Mouse (Mus musculus) liver, adult 2 months (tissue): ENCODE measurements at regions not wholly inside any gene's neighbourhood (a gene's known extent, or its start where the extent isn't known, plus 50 kb on each side); places are given as distances from the start of the nearest gene placed in this dataset.

Source experiments
- DNase-seq: peaks from one replicate; pipeline ENCODE4 v3.0.0-alpha.2; 2011; ENCODE audit warnings: low read depth, low spot score; ENCODE audit errors: extremely low read depth
- H3K27ac ChIP-seq: fragments of 200-500 bp; replicated peaks from 2 replicates; pipeline ENCODE4 v1.5.1; 2012; ENCODE audit warnings: low read depth, mild to moderate bottlenecking, control low read depth, inconsistent platforms, low read length; ENCODE audit not compliant: insufficient read depth
- H3K27me3 ChIP-seq: fragments of 200-500 bp; 2 replicates; pipeline ENCODE4 v1.6.1; 2012; ENCODE audit warnings: mild to moderate bottlenecking, moderate library complexity, low read length, inconsistent platforms; ENCODE audit not compliant: control insufficient read depth, insufficient read depth
- H3K36me3 ChIP-seq: fragments of 200-500 bp; 2 replicates; pipeline ENCODE4 v1.6.1; 2012; ENCODE audit warnings: low read length, inconsistent platforms; ENCODE audit not compliant: control insufficient read depth, insufficient read depth
- H3K4me1 ChIP-seq: fragments of 200-500 bp; 2 replicates; pipeline ENCODE4 v1.6.1; 2011; ENCODE audit warnings: low read length; ENCODE audit not compliant: control insufficient read depth, insufficient read depth
- H3K4me3 ChIP-seq: fragments of 200-500 bp; 2 replicates; pipeline ENCODE4 v1.5.1; 2011; ENCODE audit warnings: low read depth, mild to moderate bottlenecking, control low read depth, low read length, moderate library complexity; ENCODE audit not compliant: insufficient read depth
- H3K79me2 ChIP-seq: fragments of 200-500 bp; 2 replicates; pipeline ENCODE4 v1.6.1; 2012; ENCODE audit warnings: inconsistent platforms, mild to moderate bottlenecking, low read length, moderate library complexity; ENCODE audit not compliant: control insufficient read depth, insufficient read depth
- H3K9ac ChIP-seq: fragments of 200-500 bp; 2 replicates; pipeline ENCODE4 v1.6.1; 2012; ENCODE audit warnings: low read depth, mild to moderate bottlenecking, control low read depth, inconsistent platforms, low read length
- CTCF ChIP-seq: fragments of 200-500 bp; IDR thresholded peaks from 2 replicates; pipeline ENCODE4 v1.5.1; 2011; ENCODE audit warnings: low read depth, low read length, control low read depth
- POLR2A ChIP-seq: fragments of 200-500 bp; IDR thresholded peaks from 2 replicates; pipeline ENCODE4 v1.6.1; 2011; ENCODE audit warnings: low read length, control low read depth; ENCODE audit not compliant: insufficient read depth; ENCODE audit errors: extremely low read depth
- whole genome bisulfite sequencing: fragments of 180-500 bp; shearing (Covaris S2); methylation state at CpG from one replicate; pipeline ENCODE4 v1.1.7; 2018; 5-methylcytosine and 5-hydroxymethylcytosine counted together

DNA sequence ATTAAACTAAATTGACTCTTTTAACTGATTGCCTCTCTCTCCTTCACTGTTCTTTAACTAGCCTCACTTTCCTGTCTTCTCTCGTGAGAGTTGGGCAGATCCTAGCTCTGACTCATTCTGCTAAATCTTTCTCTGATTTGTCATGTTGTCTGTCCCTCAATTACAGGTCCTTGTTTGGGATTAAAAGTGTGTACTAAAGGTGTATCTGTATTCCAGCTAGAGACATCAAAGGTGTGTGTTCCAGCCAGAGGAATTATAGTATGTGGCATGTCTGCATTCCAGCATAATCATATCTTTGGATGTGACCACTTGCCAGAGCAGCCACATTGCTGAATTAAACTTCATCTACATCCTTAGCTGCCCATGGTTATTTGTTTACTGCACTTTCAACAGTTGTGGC lies 167.5 kb upstream of the Fam83b start:
- 65% methylated on average over 1 of the region's 1 CpGs for WGBS
- Histone ChIP-seq H3K27ac (no peak overlapping the region), H3K27me3 (no peaks in the 10 kb centered on the region), H3K9ac (no peak overlapping the region), H3K79me2 (no peaks in the 10 kb centered on the region), H3K4me1 (no peaks in the 10 kb centered on the region), H3K36me3 (no peaks in the 10 kb centered on the region), H3K4me3 (no peak overlapping the region)
- DNase-seq: no peak
- TF ChIP-seq CTCF (no peak), POLR2A (no peak)

DNA sequence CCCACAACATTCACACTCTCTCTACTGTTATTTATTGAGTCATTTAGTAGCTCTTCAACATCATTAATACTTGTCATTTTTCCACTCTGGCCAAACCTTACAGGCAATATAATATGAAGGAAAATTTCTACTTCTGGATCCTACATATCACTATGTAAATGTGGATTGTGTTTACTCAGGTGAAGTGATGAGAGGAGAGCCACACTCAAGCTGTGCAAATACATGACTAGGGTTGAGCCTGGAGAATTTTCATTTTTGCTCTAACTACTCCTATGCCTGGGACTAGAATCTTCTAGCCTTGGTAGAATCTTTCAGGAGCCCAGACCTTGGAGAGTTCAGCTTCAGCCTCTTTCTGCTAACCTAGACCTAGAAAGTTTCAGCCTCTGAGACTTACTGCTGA lies 166.9 kb upstream of the Fam83b start:
- no peak overlapping the region for H3K9ac ChIP-seq
- no peak for DNase-seq
- H3K4me3 ChIP-seq: no peak overlapping the region
- no peak overlapping the region for H3K27ac ChIP-seq
- no peaks in the 10 kb centered on the region for H3K79me2 ChIP-seq
- H3K27me3 ChIP-seq: no peaks in the 10 kb centered on the region
- H3K4me1 ChIP-seq: no peaks in the 10 kb centered on the region
- H3K36me3 ChIP-seq: no peaks in the 10 kb centered on the region
- TF ChIP-seq CTCF (no peak), POLR2A (no peak)

DNA sequence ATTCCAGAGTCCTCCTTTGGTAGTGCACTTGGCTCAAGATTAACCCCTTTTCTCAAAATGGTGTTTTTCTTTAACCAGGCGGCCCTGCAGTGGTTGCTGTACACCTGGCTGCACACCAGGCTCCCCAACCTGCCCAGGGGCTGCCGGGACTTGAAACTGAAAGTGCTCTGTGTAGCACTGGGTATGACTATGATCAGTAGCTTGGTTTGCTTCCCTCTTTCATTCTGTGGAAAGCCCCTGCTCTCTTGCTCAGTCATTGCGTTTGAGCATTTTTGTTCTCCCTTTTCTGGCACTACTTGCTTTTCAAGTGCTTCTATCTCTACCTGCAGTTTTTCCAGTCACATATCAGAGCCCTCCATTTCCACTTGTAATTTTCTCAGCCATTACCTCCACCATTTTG lies 156.0 kb upstream of the Fam83b start:
- H3K27me3 ChIP-seq: no peaks in the 10 kb centered on the region
- H3K4me3 ChIP-seq: no peak overlapping the region
- WGBS: 75% methylated on average over 3 of the region's 3 CpGs
- no peak overlapping the region for H3K9ac ChIP-seq
- no peaks in the 10 kb centered on the region; the same call in 1 of the 2 replicates for H3K4me1 ChIP-seq
- no peaks in the 10 kb centered on the region for H3K36me3 ChIP-seq
- no peak overlapping the region for H3K27ac ChIP-seq
- no peaks in the 10 kb centered on the region for H3K79me2 ChIP-seq
- TF ChIP-seq CTCF (no peak), POLR2A (no peak)
- no peak for DNase-seq

DNA sequence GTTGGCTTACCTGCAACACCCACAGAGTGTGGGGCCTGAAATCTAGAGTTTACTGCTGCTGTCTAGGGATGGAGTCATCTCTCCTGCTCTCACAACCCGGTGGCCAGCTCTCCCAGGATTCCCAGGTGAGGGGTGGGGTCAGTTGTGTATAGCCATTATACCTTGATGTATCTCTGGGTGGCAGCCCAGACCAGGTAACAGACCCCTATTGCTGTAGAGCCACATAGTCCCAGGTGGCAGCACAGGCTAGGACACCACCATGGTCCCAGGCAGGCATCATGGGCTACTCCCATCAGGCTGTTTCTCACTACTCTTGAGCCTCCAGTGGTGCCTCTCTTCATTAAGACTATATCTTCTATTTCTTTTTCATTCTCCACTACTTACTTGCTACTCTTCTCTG lies 148.9 kb upstream of the Fam83b start:
- WGBS: 71% methylated on average over 1 of the region's 1 CpGs
- no peak for DNase-seq
- Histone ChIP-seq H3K79me2 (no peaks in the 10 kb centered on the region), H3K27ac (no peak overlapping the region), H3K4me1 (no peaks in the 10 kb centered on the region), H3K27me3 (no peaks in the 10 kb centered on the region), H3K36me3 (no peaks in the 10 kb centered on the region), H3K9ac (no peak overlapping the region), H3K4me3 (no peak overlapping the region)
- TF ChIP-seq CTCF (no peak), POLR2A (no peak)

DNA sequence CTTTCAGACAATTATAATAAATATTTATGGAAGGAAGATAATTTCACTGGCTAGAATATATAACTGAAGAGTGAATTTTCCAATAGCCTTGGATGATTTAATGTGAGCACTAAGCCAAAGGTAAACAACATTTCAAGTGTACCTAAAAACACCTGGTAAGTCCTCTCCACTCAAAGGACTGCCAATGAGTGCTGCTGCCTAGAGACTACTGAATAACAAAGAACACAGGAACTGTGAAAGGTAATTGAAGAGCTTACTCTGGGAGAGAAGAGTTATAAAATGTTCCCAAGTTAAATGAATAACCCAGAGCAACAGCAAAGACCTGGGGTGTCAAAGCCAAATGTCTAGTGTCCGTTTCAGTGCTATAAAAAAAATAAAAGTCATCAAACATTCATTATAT lies 139.5 kb upstream of the Fam83b start:
- H3K27ac ChIP-seq: no peak overlapping the region
- no peaks in the 10 kb centered on the region for H3K4me1 ChIP-seq
- no peaks in the 10 kb centered on the region for H3K36me3 ChIP-seq
- WGBS: 35% methylated on average over 1 of the region's 1 CpGs
- TF ChIP-seq CTCF (no peak), POLR2A (no peak)
- DNase-seq: no peak
- H3K9ac ChIP-seq: no peak overlapping the region
- no peak overlapping the region for H3K4me3 ChIP-seq
- no peaks in the 10 kb centered on the region for H3K27me3 ChIP-seq
- H3K79me2 ChIP-seq: no peaks in the 10 kb centered on the region

DNA sequence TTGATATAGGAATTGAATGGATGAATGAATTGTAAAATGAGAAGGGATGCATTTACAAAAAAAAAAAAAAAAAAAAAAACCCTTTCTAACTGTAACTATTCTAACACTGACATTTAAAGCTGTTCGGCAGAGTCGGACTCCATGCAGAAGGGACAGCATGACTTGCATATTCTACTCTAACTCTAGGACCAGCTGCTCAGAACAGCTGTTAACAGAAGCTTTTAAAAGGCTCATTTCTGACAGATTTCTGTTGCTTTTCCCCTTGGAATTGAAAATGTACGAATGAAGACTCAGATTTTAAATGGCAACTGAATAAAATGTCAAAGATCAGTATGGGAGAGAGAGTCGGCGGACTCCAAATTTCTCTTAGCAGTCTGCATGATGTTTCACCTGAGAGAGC lies 138.9 kb upstream of the Fam83b start:
- TF ChIP-seq POLR2A (no peak), CTCF (no peak)
- H3K9ac ChIP-seq: no peak overlapping the region
- H3K27ac ChIP-seq: no peak overlapping the region
- H3K36me3 ChIP-seq: no peaks in the 10 kb centered on the region
- no peak for DNase-seq
- H3K79me2 ChIP-seq: no peaks in the 10 kb centered on the region
- H3K27me3 ChIP-seq: no peaks in the 10 kb centered on the region
- 80% methylated on average over 5 of the region's 5 CpGs for whole genome bisulfite sequencing
- no peak overlapping the region for H3K4me3 ChIP-seq
- H3K4me1 ChIP-seq: no peaks in the 10 kb centered on the region
